Mouse (Mus musculus) c-Kit-positive CD71-positive TER-119-negative erythroid progenitor cells, embryonic 14.5 days (primary cell): ENCODE measurements at regions not wholly inside any gene's neighbourhood (a gene's known extent, or its start where the extent isn't known, plus 50 kb on each side); places are given as distances from the start of the nearest gene placed in this dataset.

Source experiments
- DNase-seq: peaks from one replicate; pipeline ENCODE4 v3.0.0-alpha.2; 2013; ENCODE audit warnings: low read depth

DNA sequence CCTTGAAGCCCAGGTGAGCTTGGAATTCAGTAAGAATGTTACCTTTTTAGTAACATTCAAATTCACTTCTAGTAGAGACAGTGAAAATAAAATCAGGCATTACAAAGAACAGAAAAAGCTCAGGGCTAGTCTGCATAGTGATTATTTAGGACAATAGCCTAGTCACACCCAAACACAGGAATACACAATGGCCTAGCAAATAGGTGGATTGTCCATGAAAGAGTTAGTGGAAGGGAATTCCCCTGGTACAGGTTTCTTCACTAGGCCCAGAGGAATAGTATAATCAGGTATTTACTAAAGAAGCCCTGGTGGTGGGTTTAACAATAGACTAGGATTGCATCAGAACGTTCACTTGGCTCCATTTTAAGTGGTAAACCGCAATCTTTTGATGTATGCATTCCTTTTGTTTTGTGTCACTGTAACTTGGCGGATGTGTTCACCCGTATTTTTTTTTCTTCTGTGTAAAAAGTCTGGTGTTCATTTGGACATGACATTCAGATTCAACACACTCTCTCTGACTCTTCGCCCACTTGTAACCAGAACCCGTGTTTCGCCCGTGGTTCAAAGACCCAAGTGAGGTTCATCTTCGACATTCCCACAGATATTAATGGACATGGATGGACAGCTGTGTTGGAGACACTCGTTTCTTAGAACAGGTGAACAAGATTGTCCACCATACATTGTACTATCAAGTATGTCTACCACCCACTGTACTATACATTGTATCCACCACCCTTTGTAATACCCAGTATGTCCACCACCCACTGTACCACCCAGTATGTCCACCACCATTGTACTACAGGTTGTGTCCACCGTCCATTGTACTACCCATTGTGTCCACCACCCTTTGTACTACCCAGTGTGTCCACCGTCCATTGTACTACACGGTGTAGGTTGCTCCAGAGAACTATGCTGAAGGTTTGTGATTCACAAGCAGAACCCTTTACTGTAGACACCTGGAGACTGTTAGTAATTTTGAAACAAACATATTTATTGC lies 146.9 kb upstream of the Negr1 start:
- DNase-seq: no peak

DNA sequence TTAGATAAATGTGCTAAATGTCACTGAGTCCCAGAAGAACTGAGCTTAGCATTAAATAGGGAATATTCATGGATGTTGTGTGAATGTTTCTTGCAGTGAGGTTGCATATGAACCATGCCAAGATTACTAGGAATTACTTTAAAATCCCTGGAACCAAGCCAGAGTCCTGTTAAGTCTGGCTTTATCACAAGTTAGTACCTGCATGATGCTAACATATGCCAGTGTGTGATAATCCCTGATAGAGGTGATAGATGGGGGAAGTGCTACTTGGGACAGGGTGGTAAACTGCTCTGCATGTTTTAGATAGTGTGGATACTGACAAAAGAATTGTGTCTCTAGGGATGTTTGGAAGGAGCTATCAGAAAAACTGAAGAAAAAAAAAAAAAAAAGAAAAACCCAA lies 143.5 kb upstream of the Negr1 start:
- peak; percentile 32 for DNase-seq

DNA sequence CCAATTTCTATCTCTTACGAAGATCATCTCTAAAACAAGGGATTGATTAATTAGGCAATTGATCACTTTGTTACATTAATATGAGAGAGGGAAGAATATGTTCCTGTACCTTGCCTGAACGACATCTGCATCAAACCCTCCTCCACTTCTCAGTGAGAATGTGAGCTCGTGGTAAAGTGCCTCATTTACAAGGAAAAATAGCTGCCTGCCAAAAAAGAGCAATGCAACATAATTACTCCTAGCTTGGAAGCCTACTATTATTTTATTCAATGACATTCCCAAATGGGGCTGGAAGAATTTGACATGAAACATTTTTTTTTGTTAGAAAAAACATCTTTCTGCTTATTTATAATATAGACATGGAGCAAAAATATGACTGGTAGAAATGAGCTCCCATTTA lies 138.5 kb upstream of the Negr1 start:
- DNase-seq: no peak

DNA sequence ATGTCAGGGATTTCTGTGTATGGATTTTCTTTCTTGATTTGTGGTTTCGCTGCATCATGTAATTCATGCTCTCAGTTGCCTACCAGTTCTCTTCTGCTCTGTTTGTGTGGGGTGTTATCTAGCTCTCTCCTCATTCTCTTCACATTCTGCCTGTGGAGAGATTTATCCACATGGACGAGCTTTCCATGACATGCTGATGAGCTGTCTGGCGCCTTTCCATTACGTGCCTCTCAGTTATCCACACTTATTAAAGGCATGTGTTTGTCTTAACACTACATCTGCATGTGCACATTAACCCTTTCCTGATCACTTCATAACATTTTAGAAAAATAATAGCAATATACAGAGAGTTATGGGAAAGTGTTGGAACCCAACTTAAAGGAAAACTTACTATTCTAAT lies 106.6 kb upstream of the Negr1 start:
- DNase-seq: no peak

DNA sequence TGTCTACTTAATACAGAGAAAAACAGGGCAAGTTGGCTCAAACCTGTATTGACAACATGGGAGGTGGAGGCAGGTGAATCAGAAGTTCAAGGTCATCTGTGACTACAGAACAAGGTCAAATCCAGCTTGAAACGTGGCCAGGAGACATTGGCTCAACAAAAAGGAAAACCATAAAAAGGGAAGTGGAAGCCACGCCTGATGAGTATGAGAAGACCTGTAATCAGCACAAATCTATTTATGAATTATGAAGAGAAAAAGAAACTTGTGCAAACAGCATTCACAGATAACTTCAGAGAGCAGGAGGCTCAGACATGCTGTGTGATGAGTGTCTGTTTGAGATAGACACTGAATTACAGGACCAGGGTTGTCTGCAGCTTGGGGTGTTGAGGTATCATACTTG lies 98.3 kb upstream of the Negr1 start:
- no peak for DNase-seq

DNA sequence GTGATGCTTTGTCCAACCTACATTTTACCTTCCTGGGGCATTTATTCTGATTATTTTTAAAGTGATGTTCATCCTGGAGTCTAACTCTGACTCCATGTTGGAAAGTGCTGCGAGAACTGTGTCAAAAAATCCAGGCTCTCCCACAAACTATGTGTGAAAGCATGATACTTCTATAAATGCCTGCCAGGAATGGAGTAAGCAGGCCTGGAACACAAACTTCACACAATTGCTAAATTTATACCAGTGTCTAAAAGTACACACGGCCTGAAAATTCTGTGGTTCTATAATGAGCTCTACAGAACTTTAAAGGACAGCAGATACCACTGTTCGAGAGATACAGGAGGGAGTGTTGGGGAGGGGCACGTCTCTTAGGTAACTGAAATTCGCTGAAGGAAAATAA lies 96.0 kb upstream of the Negr1 start:
- DNase-seq: no peak

DNA sequence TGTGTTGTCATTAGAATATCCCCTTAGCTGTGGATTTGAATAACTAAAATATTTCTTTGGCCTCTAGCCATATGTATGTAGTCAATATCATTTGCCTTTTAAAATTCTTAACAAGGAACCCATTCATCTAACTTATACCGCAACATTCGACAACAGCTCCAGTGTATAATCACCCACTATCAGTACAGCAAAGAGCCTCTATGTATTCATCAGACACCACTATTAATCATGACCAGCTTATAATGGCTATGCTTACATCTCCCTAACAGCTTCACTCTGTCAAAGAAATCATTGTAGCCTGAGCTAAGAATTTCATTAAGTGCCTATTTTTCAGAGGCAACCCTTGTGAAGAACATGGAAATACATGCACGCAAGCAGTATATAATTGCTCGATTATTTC lies 88.9 kb upstream of the Negr1 start:
- DNase-seq: no peak
